Mouse (Mus musculus) heart, embryonic 15.5 days (tissue): ENCODE measurements around the gene Olfr907. TPM values are rescaled to one million over a fixed set of nuclear protein-coding genes. Genes with fewer than 3 reads are reported as not detected.

Source experiments
- ATAC-seq: fragments of 200-750 bp; cut with Nextera tagmentation; replicated peaks from 2 replicates; pipeline ENCODE4 v1.8.0; 2017; ENCODE audit warnings: low read depth, moderate TSS enrichment; ENCODE audit not compliant: insufficient number of reproducible peaks, insufficient read depth, low FRiP score
- H3K27ac ChIP-seq: fragments of 300-500 bp; sonication (generic); 2 replicates; pipeline ENCODE4 v1.5.1; 2015; ENCODE audit warnings: mild to moderate bottlenecking, inconsistent platforms
- H3K27me3 ChIP-seq: fragments of 300-500 bp; sonication (generic); 2 replicates; pipeline ENCODE4 v1.6.1; 2015; ENCODE audit warnings: inconsistent platforms
- H3K36me3 ChIP-seq: fragments of 300-500 bp; sonication (generic); 2 replicates; pipeline ENCODE4 v1.6.1; 2015; ENCODE audit warnings: mild to moderate bottlenecking, inconsistent platforms
- H3K4me1 ChIP-seq: fragments of 300-500 bp; sonication (generic); replicated peaks from 2 replicates; pipeline ENCODE4 v1.6.1; 2015; ENCODE audit warnings: inconsistent platforms
- H3K4me2 ChIP-seq: fragments of 300-500 bp; sonication (generic); 2 replicates; pipeline ENCODE4 v1.6.1; 2015; ENCODE audit warnings: inconsistent platforms, mild to moderate bottlenecking, moderate library complexity
- H3K4me3 ChIP-seq: fragments of 300-500 bp; sonication (generic); 2 replicates; pipeline ENCODE4 v1.5.1; 2015; ENCODE audit warnings: mild to moderate bottlenecking, inconsistent platforms
- H3K9ac ChIP-seq: fragments of 300-500 bp; sonication (generic); 2 replicates; pipeline ENCODE4 v1.6.1; 2015; ENCODE audit warnings: mild to moderate bottlenecking, inconsistent platforms
- H3K9me3 ChIP-seq: fragments of 300-500 bp; sonication (generic); replicated peaks from 2 replicates; pipeline ENCODE4 v1.6.1; 2016; ENCODE audit warnings: inconsistent platforms
- WGBS: fragments of 180-500 bp; shearing (Covaris S2); methylation state at CpG from one replicate; pipeline ENCODE4 v1.1.7; 2015; ENCODE audit warnings: mixed read lengths; 5-methylcytosine and 5-hydroxymethylcytosine counted together
- polyA plus RNA-seq: library from polyadenylated mRNA; unstranded; fragments of >200 nt; fragmentation: Nextera tagmentation; extraction: Ambion mirVana; gene quantifications from 2 replicates; pipeline ENCODE4 v1.2.1, GENCODE M21; 2015

Olfr907 gene
- polyA plus RNA-seq, result not detected in 2 replicates

DNA sequence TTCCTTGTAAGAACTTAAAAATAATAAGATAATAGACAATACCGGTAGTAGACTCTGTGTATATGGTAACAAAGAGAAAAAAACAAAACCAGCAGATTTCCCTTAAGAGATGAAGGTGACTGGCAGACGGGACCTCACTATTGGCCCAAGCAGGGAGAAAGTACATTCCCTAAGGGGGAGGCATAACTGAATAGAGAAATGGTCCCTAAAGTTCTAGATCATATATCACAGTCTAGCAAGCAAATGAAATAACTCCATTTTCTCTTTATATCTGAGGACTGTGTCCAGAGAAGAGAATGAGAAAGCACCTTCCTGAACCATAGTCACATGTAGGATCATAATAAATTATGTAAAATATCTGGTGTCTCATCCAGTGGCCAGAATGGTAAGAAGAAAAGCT, at the start of gene Olfr907:
Gene Olfr907 (plus strand): TSS at position 301 of the 400 bp plus-strand sequence.
- Histone ChIP-seq H3K27ac (no peak within 1 kb of the TSS), H3K36me3 (no peaks in the 10 kb centered on the region), H3K4me2 (no peak within 1 kb of the TSS), H3K9me3 (no peaks in the 10 kb centered on the region), H3K4me3 (no peak within 1 kb of the TSS), H3K27me3 (no peaks in the 10 kb centered on the region), H3K4me1 (no peaks in the 10 kb centered on the region), H3K9ac (no peak within 1 kb of the TSS)
- 71% methylated on average over 2 of the region's 2 CpGs for WGBS
- no peak for ATAC-seq

DNA sequence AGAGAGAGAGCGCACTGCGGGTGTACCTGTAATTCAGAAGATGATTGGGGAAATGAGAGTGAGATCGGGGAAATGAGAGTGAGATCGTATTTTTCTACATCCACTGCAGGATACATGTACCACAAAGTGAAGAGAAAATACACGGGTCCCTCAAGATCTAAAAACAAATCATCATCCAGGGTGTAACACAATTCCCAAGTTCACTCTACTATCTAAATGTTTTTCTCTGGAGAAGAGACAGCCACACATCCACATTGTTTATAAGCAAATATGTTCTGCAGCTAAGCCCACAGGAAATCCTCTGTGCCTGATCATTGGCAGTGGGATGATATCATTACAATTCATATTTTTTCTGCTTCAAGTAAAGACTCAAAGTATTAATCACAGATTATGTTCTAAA, 48.2 kb upstream of the Olfr907 start, which contains the start of gene Olfr902:
Gene Olfr902 (plus strand): TSS at position 301 of the 400 bp plus-strand sequence.
- 86% methylated on average over 5 of the region's 5 CpGs for WGBS
- no peaks in the 10 kb centered on the region for H3K36me3 ChIP-seq

DNA sequence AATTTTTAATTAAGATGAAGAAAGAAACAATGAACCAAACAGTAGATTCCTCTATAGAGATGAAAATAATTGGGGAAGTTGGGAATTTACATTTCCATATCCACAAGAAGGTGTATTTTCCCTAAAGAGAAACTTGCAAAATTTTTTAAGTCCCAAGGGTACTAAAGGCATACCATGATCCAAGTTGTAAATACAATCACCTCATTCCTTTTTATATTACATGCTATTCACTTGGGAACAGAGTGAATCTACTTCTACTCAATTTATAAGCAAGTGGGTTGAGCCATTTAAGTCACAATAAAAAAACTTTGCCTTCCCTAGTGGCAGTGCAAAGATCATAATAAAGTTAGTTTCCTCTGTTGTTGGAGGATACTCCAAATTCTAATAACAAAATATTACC, 32.8 kb upstream of the Olfr907 start, which contains the start of gene Olfr904:
Gene Olfr904 (plus strand): TSS at position 301 of the 400 bp plus-strand sequence.
- no peak for ATAC-seq
- Histone ChIP-seq H3K27ac (no peak within 1 kb of the TSS), H3K4me2 (no peak within 1 kb of the TSS), H3K9ac (no peak within 1 kb of the TSS), H3K4me1 (no peaks in the 10 kb centered on the region), H3K9me3 (no peaks in the 10 kb centered on the region), H3K27me3 (no peaks in the 10 kb centered on the region), H3K36me3 (no peaks in the 10 kb centered on the region), H3K4me3 (no peak within 1 kb of the TSS)

More for the DNA sequence above, 48.2 kb upstream of the Olfr907 start, which contains the start of gene Olfr902:
- no peak within 1 kb of the TSS for H3K9ac ChIP-seq
- no peaks in the 10 kb centered on the region for H3K27me3 ChIP-seq
- H3K4me2 ChIP-seq, result no peak within 1 kb of the TSS
- no peaks in the 10 kb centered on the region for H3K9me3 ChIP-seq
- no peak within 1 kb of the TSS for H3K4me3 ChIP-seq
- H3K4me1 ChIP-seq, result no peaks in the 10 kb centered on the region
- H3K27ac ChIP-seq, result no peak within 1 kb of the TSS
- no peak for ATAC-seq

DNA sequence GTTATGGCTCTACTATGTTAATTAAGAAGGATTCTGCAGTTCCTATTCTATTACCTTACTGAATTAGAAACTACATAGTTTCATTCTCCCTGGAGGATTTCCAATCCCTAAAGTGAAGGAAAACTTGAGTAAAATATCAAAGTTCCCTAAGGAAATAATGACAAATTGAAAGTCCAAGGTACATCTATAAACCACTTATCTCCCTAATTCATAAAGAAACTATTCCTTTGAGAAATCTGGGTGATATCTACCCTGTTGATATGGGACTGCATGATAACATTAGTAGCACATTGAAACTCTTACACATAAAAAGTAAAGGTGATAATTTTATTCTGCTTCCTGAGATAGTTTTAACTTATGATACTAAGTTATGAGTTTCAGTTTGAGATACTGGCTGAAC, 24.8 kb upstream of the Olfr907 start, which contains the start of gene Olfr905:
Gene Olfr905 (plus strand): TSS at position 301 of the 400 bp plus-strand sequence.
- H3K27ac ChIP-seq, result no peak within 1 kb of the TSS
- no peaks in the 10 kb centered on the region for H3K9me3 ChIP-seq
- H3K4me3 ChIP-seq, result no peak within 1 kb of the TSS
- no peak within 1 kb of the TSS for H3K9ac ChIP-seq
- H3K36me3 ChIP-seq, result no peaks in the 10 kb centered on the region
- no peak within 1 kb of the TSS for H3K4me2 ChIP-seq
- H3K4me1 ChIP-seq, result no peaks in the 10 kb centered on the region
- no peaks in the 10 kb centered on the region for H3K27me3 ChIP-seq
- no peak for ATAC-seq

DNA sequence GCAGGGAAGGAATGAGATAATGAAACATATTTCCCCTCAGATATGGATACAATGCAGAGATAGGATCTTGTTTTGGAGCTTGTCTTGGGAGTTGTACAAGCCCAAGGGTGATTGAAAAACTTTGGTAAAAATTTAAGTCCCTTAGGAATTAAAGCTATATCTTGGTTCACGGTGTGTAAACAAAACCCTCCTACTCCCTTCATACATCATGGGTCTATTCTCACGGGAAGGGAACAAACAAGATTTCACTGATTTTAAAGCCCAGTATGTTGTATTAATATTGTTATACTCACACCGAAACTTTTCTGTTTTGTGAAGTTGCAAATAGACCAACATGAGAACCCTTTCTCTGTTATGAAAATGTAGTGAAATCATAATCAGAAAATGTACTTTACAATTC, 8.8 kb upstream of the Olfr907 start, which contains the start of gene Olfr906:
Gene Olfr906 (plus strand): TSS at position 301 of the 400 bp plus-strand sequence.
- 72% methylated on average over 3 of the region's 3 CpGs for WGBS
- no peak within 1 kb of the TSS for H3K9ac ChIP-seq
- ATAC-seq, result no peak

DNA sequence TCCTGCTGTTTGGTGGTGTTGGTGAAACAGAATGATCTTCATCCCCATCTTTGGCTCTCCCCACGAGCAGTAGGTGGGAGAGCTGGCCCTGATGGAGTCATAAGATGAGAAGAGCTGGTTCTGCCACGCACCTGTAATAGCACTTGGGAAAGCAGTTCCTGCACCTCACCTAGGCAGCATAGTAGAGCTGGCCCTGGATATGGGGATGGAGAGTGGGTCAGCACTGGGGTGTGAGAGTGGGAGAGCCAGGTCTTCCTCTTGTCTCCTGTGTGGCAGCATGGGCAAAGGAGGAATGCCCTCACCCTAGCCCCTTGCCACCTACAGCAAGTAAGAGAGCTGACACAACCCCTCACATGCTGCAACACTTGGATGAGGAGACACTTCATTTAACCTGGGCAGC, 16.8 kb downstream of the Olfr907 start:
- Histone ChIP-seq H3K9me3 (no peaks in the 10 kb centered on the region), H3K4me3 (no peak overlapping the region), H3K36me3 (no peaks in the 10 kb centered on the region), H3K27ac (no peak overlapping the region), H3K4me2 (no peak overlapping the region), H3K9ac (no peak overlapping the region), H3K27me3 (no peaks in the 10 kb centered on the region), H3K4me1 (no peaks in the 10 kb centered on the region)
- WGBS, result 69% methylated on average over 2 of the region's 2 CpGs
- no peak for ATAC-seq

More for the DNA sequence above, 8.8 kb upstream of the Olfr907 start, which contains the start of gene Olfr906:
- Histone ChIP-seq H3K9me3 (no peaks in the 10 kb centered on the region), H3K4me1 (no peaks in the 10 kb centered on the region), H3K4me2 (no peak within 1 kb of the TSS), H3K27me3 (no peaks in the 10 kb centered on the region), H3K4me3 (no peak within 1 kb of the TSS), H3K27ac (no peak within 1 kb of the TSS), H3K36me3 (no peaks in the 10 kb centered on the region)

DNA sequence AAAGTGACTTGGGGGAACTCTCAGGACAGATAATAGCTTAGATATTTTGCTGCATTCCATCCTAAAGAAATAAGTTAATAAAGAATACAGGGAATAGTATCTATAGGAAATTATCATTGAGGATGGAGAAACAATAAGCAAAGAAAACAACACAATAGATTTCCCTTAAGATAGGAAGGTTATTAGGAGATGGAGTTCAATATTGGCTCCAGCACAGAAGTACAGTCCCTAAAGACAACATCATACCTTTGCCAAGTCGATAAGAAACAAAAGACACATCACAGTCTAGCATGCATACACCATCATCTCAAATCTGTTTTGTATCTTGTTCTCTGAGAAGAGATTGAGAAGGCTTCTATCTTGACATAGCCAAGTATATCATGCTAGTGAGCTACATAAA, 25.7 kb downstream of the Olfr907 start, which contains the start of gene Olfr911-ps1:
Gene Olfr911-ps1 (plus strand): TSS at position 301 of the 400 bp plus-strand sequence.
- Histone ChIP-seq H3K4me2 (no peak within 1 kb of the TSS), H3K27ac (no peak within 1 kb of the TSS), H3K9me3 (no peaks in the 10 kb centered on the region), H3K27me3 (no peaks in the 10 kb centered on the region), H3K4me1 (no peaks in the 10 kb centered on the region), H3K9ac (no peak within 1 kb of the TSS), H3K36me3 (no peaks in the 10 kb centered on the region), H3K4me3 (no peak within 1 kb of the TSS)
- WGBS, result 46% methylated on average over 1 of the region's 1 CpGs
- ATAC-seq, result no peak

DNA sequence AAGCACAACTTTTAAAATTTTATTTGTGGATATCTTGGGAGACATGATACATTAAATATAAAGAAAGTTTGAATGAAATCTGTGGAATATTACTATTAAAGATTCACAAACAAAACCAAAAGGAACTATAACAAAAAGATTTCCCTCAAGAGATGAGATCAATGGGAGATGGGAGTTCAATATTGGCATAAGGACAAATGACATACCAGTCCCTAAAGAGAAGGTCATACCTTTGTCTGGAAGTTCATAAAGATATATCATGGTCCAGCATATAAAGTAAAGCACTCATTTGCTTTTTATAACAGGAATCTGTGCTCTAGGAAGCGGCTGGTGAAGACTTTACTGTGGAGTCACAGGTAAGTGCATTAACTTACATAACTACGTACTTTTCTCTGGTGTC, 41.9 kb downstream of the Olfr907 start, which contains the start of gene Olfr910:
Gene Olfr910 (plus strand): TSS at position 301 of the 400 bp plus-strand sequence.
- H3K27me3 ChIP-seq, result no peaks in the 10 kb centered on the region
- no peak for ATAC-seq
- 85% methylated on average over 2 of the region's 2 CpGs for WGBS
- H3K4me2 ChIP-seq, result no peak within 1 kb of the TSS
- H3K9me3 ChIP-seq, result no peaks in the 10 kb centered on the region
- no peaks in the 10 kb centered on the region for H3K36me3 ChIP-seq
- no peaks in the 10 kb centered on the region for H3K4me1 ChIP-seq
- no peak within 1 kb of the TSS for H3K27ac ChIP-seq
- no peak within 1 kb of the TSS for H3K4me3 ChIP-seq
- no peak within 1 kb of the TSS for H3K9ac ChIP-seq

Other genes starting within 250 kb of the Olfr907 start
- not detected in 2 replicates for gene Olfr143, start 243.0 kb upstream of the Olfr907 start, polyA plus RNA-seq
- not detected in 2 replicates for gene Olfr895, start 227.9 kb upstream of the Olfr907 start, polyA plus RNA-seq
- not detected in 2 replicates for gene Olfr896-ps1, start 204.7 kb upstream of the Olfr907 start, polyA plus RNA-seq
- gene Olfr25, start 166.7 kb upstream of the Olfr907 start, polyA plus RNA-seq, result not detected in 2 replicates
- gene Olfr898, start 147.4 kb upstream of the Olfr907 start, polyA plus RNA-seq, result not detected in 2 replicates
- gene Olfr250, start 128.9 kb upstream of the Olfr907 start, polyA plus RNA-seq, result not detected in 2 replicates
- gene Olfr251, start 118.7 kb upstream of the Olfr907 start, polyA plus RNA-seq, result not detected in 2 replicates
- gene Olfr147, start 94.1 kb upstream of the Olfr907 start, polyA plus RNA-seq, result not detected in 2 replicates
- gene Olfr901, start 66.3 kb upstream of the Olfr907 start, polyA plus RNA-seq, result not detected in 2 replicates
- not detected in 2 replicates for gene Olfr902, start 48.1 kb upstream of the Olfr907 start, polyA plus RNA-seq
- not detected in 2 replicates for gene Olfr904, start 32.7 kb upstream of the Olfr907 start, polyA plus RNA-seq
- gene Olfr905, start 24.7 kb upstream of the Olfr907 start, polyA plus RNA-seq, result not detected in 2 replicates
- gene Olfr906, start 8.7 kb upstream of the Olfr907 start, polyA plus RNA-seq, result not detected in 2 replicates
- gene Olfr911-ps1, start 25.8 kb downstream of the Olfr907 start, polyA plus RNA-seq, result not detected in 2 replicates
- gene Olfr910, start 42.0 kb downstream of the Olfr907 start, polyA plus RNA-seq, result not detected in 2 replicates
- not detected in 2 replicates for gene Olfr912, start 84.4 kb downstream of the Olfr907 start, polyA plus RNA-seq
- not detected in 2 replicates for gene Olfr913, start 97.0 kb downstream of the Olfr907 start, polyA plus RNA-seq
- gene Olfr914, start 109.3 kb downstream of the Olfr907 start, polyA plus RNA-seq, result not detected in 2 replicates
- gene Olfr916, start 164.1 kb downstream of the Olfr907 start, polyA plus RNA-seq, result not detected in 2 replicates
- not detected in 2 replicates for gene Olfr917, start 170.0 kb downstream of the Olfr907 start, polyA plus RNA-seq
- gene Olfr918, start 178.8 kb downstream of the Olfr907 start, polyA plus RNA-seq, result not detected in 2 replicates
- gene Olfr919, start 207.9 kb downstream of the Olfr907 start, polyA plus RNA-seq, result not detected in 2 replicates
- 19.8 and 24.0 TPM in 2 replicates for gene Vwa5a, start 222.5 kb downstream of the Olfr907 start, polyA plus RNA-seq